Mouse (Mus musculus): Measurements from ENCODE around the gene Fbxo2.

GRCm38 (mm10) chr4:148116657-148117056 is 43.8 kb upstream of the Fbxo2 start:
- no peak for TF ChIP-seq POLR2A (IDR thresholded peaks at IDR 0.05; ENCODE audit: low read depth, low read length)
- TF ChIP-seq CTCF (IDR thresholded peaks at IDR 0.05; ENCODE audit: extremely low read depth, insufficient read depth, insufficient read length, insufficient replicate concordance) = no peak
